Comparison of ENCODE assay signal across 8 mouse cellular contexts in genomic region chr17:24208641-24209042, GRCm38 (mm10). TPM values are rescaled to one million over a fixed set of nuclear protein-coding genes. Genes with fewer than 3 reads are reported as not detected.
DNase-seq lines count a peak whose midpoint lies in the region; ATAC-seq and TF ChIP-seq lines count a peak whose summit lies in the region.

No protein-coding gene starts in this region.

- H3K27me3 ChIP-seq in lung, embryonic 14.5 days (ENCODE audit: insufficient read depth, low read length), result peaks cover 20% of the 10 kb centered on the region
- H3K27me3 ChIP-seq in embryonic facial prominence, embryonic 10.5 days (replicated peaks; ENCODE audit: low read depth, poor library complexity, severe bottlenecking), result peaks cover 45% of the 10 kb centered on the region
- H3K27me3 ChIP-seq in hindbrain, embryonic 12.5 days, result peaks cover 31% of the 10 kb centered on the region
- H3K27me3 ChIP-seq in liver, embryonic 14.5 days (ENCODE audit: control insufficient read depth, insufficient read depth, low read length), result peaks cover 3% of the 10 kb centered on the region; the same call in 1 of the 2 replicates
- H3K27me3 ChIP-seq in stomach, embryonic 14.5 days (ENCODE audit: control insufficient read depth, insufficient read depth, low read length), result no peaks in the 10 kb centered on the region

- DNase-seq in lung, embryonic 14.5 days, result no peak
- no peak for DNase-seq in lung, adult 18-20 months
- peak; percentile 66 for DNase-seq in embryonic facial prominence, embryonic 10.5 days (ENCODE audit: low spot score)
- DNase-seq in liver, embryonic 14.5 days (ENCODE audit: low read depth in 3 of 3, low spot score in 3 of 3), result no peak
- DNase-seq in frontal cortex, postnatal 25 days (ENCODE audit: low spot score in 2 of 2), result no peak
- DNase-seq in layer of hippocampus, adult 9-11 months, result no peak

- TF ChIP-seq CTCF in lung, embryonic 14.5 days (IDR thresholded peaks at IDR 0.05; ENCODE audit: low read depth), result no peak
- no peak for TF ChIP-seq CTCF in liver, embryonic 14.5 days (IDR thresholded peaks at IDR 0.05; ENCODE audit: low read depth)

- H3K9ac ChIP-seq in lung, embryonic 14.5 days, result peak overlapping the region; percentile 69
- H3K9ac ChIP-seq in hindbrain, embryonic 12.5 days, result peak overlapping the region; percentile 84
- H3K9ac ChIP-seq in liver, embryonic 14.5 days (replicated peaks), result peak overlapping the region; percentile 76
- H3K9ac ChIP-seq in stomach, embryonic 14.5 days (replicated peaks; ENCODE audit: low read depth, low read length), result peak overlapping the region; percentile 73

- no peaks in the 10 kb centered on the region for H3K9me3 ChIP-seq in lung, embryonic 14.5 days (ENCODE audit: low read depth, low read length)
- no peaks in the 10 kb centered on the region for H3K9me3 ChIP-seq in embryonic facial prominence, embryonic 10.5 days
- no peaks in the 10 kb centered on the region for H3K9me3 ChIP-seq in hindbrain, embryonic 12.5 days (replicated peaks)
- H3K9me3 ChIP-seq in liver, embryonic 14.5 days (ENCODE audit: control insufficient read depth, low read length), result no peaks in the 10 kb centered on the region
- H3K9me3 ChIP-seq in stomach, embryonic 14.5 days (ENCODE audit: control insufficient read depth, low read depth, low read length), result no peaks in the 10 kb centered on the region

- H3K4me3 ChIP-seq in lung, embryonic 14.5 days (ENCODE audit: low read depth, low read length), result peak overlapping the region; percentile 71
- H3K4me3 ChIP-seq in embryonic facial prominence, embryonic 10.5 days, result peak overlapping the region; percentile 78
- H3K4me3 ChIP-seq in hindbrain, embryonic 12.5 days, result peak overlapping the region; percentile 71
- H3K4me3 ChIP-seq in liver, embryonic 14.5 days (ENCODE audit: insufficient read depth in 1 of 2, low read depth in 2 of 2, low read length in 2 of 2), result peak overlapping the region; percentile 42 to 67
- H3K4me3 ChIP-seq in stomach, embryonic 14.5 days (ENCODE audit: low read depth, low read length), result peak overlapping the region; percentile 59

- peak overlapping the region; percentile 96 for H3K4me2 ChIP-seq in lung, embryonic 14.5 days
- peak overlapping the region; percentile 90 for H3K4me2 ChIP-seq in hindbrain, embryonic 12.5 days (replicated peaks)
- H3K4me2 ChIP-seq in liver, embryonic 14.5 days (ENCODE audit: low read depth), result peak overlapping the region; percentile 97
- peak overlapping the region; percentile 89 for H3K4me2 ChIP-seq in stomach, embryonic 14.5 days (replicated peaks; ENCODE audit: low read depth, low read length)

- WGBS in lung, embryonic 14.5 days, result 3% methylated on average over 29 of the region's 29 CpGs
- WGBS in embryonic facial prominence, embryonic 10.5 days, result 1% methylated on average over 29 of the region's 29 CpGs
- WGBS in hindbrain, embryonic 12.5 days, result 2% methylated on average over 29 of the region's 29 CpGs
- WGBS in liver, embryonic 14.5 days (ENCODE audit: insufficient replicate concordance), result 7% methylated on average over 29 of the region's 29 CpGs
- WGBS in stomach, embryonic 14.5 days, result 2% methylated on average over 29 of the region's 29 CpGs

- peak; percentile 1; the same call in 1 of the 2 replicates for ATAC-seq in lung, embryonic 14.5 days (ENCODE audit: insufficient read depth)
- ATAC-seq in hindbrain, embryonic 12.5 days (ENCODE audit: low FRiP score), result 0 out of 2 replicates have a peak, but pooled peaks have one; percentile 0
- ATAC-seq in liver, embryonic 14.5 days (ENCODE audit: insufficient read depth), result peak; percentile 5
- ATAC-seq in stomach, embryonic 14.5 days (ENCODE audit: insufficient number of reproducible peaks, insufficient read depth, low FRiP score, low read depth), result no peak

- H3K27ac ChIP-seq in lung, embryonic 14.5 days (ENCODE audit: low read depth), result peak overlapping the region; percentile 96
- H3K27ac ChIP-seq in embryonic facial prominence, embryonic 10.5 days (replicated peaks), result peak overlapping the region; percentile 92
- peak overlapping the region; percentile 86 for H3K27ac ChIP-seq in hindbrain, embryonic 12.5 days
- peak overlapping the region; percentile 95 for H3K27ac ChIP-seq in liver, embryonic 14.5 days
- H3K27ac ChIP-seq in stomach, embryonic 14.5 days (ENCODE audit: low read length), result peak overlapping the region; percentile 94

- peaks cover 61% of the 10 kb centered on the region for H3K4me1 ChIP-seq in lung, embryonic 14.5 days (ENCODE audit: insufficient read depth)
- H3K4me1 ChIP-seq in embryonic facial prominence, embryonic 10.5 days, result peaks cover 89% of the 10 kb centered on the region
- peaks cover 85% of the 10 kb centered on the region for H3K4me1 ChIP-seq in hindbrain, embryonic 12.5 days
- H3K4me1 ChIP-seq in liver, embryonic 14.5 days (replicated peaks; ENCODE audit: control insufficient read depth in 2 of 2, insufficient read depth in 2 of 2, low read length in 1 of 2), result peaks cover 63 to 71% of the 10 kb centered on the region in 2 experiments
- peaks cover 67% of the 10 kb centered on the region for H3K4me1 ChIP-seq in stomach, embryonic 14.5 days (ENCODE audit: control insufficient read depth, insufficient read depth, low read length)

- H3K36me3 ChIP-seq in lung, embryonic 14.5 days (ENCODE audit: insufficient read depth), result no peaks in the 10 kb centered on the region
- H3K36me3 ChIP-seq in embryonic facial prominence, embryonic 10.5 days (replicated peaks), result no peaks in the 10 kb centered on the region; the same call in 1 of the 2 replicates
- no peaks in the 10 kb centered on the region for H3K36me3 ChIP-seq in hindbrain, embryonic 12.5 days
- no peaks in the 10 kb centered on the region for H3K36me3 ChIP-seq in liver, embryonic 14.5 days (replicated peaks; ENCODE audit: control insufficient read depth, insufficient read depth, low read depth)
- H3K36me3 ChIP-seq in stomach, embryonic 14.5 days (ENCODE audit: control insufficient read depth, insufficient read depth, low read length), result no peaks in the 10 kb centered on the region

- no peak for TF ChIP-seq EP300 in liver, embryonic 14.5 days (IDR thresholded peaks at IDR 0.05; ENCODE audit: low read depth)

RNA-seq across cellular contexts. Expression of gene Ntn3, which starts 0.7 kb away (rescaled TPM):
- polyA plus RNA-seq in lung, embryonic 14.5 days (2014; fragmentation: Nextera tagmentation; extraction: Ambion mirVana), result 8.2 and 10.3 TPM in 2 replicates
- 5.0 and 7.3 TPM in 2 replicates for polyA plus RNA-seq in embryonic facial prominence, embryonic 10.5 days (2016; fragmentation: Nextera tagmentation; extraction: Ambion mirVana)
- polyA plus RNA-seq in hindbrain, embryonic 12.5 days (2016; fragmentation: Nextera tagmentation; extraction: Ambion mirVana), result 10.9 and 12.1 TPM in 2 replicates
- 0.59 and 0.64 TPM in 2 replicates for polyA plus RNA-seq in liver, embryonic 14.5 days (2012; rRNA removed)
- 0.45 and 0.69 TPM in 2 replicates for polyA plus RNA-seq in liver, embryonic 14.5 days (2014; fragmentation: Nextera tagmentation; extraction: Ambion mirVana)
- 10.2 and 10.4 TPM in 2 replicates for polyA plus RNA-seq in stomach, embryonic 14.5 days (2014; fragmentation: Nextera tagmentation; extraction: Ambion mirVana)

RNA-seq across cellular contexts. Expression of gene Tbc1d24, which starts 3.3 kb away (rescaled TPM):
- 6.4 and 7.0 TPM in 2 replicates for polyA plus RNA-seq in lung, embryonic 14.5 days (2014; fragmentation: Nextera tagmentation; extraction: Ambion mirVana)
- 6.0 and 6.1 TPM in 2 replicates for polyA plus RNA-seq in embryonic facial prominence, embryonic 10.5 days (2016; fragmentation: Nextera tagmentation; extraction: Ambion mirVana)
- 13.5 and 17.0 TPM in 2 replicates for polyA plus RNA-seq in hindbrain, embryonic 12.5 days (2016; fragmentation: Nextera tagmentation; extraction: Ambion mirVana)
- polyA plus RNA-seq in liver, embryonic 14.5 days (2012; rRNA removed), result 14.1 TPM in 2 replicates
- polyA plus RNA-seq in liver, embryonic 14.5 days (2014; fragmentation: Nextera tagmentation; extraction: Ambion mirVana), result 4.9 and 5.4 TPM in 2 replicates
- polyA plus RNA-seq in stomach, embryonic 14.5 days (2014; fragmentation: Nextera tagmentation; extraction: Ambion mirVana), result 6.3 and 8.3 TPM in 2 replicates

RNA-seq across cellular contexts. Expression of gene Tedc2, which starts 12.0 kb away (rescaled TPM):
- 14.5 and 15.2 TPM in 2 replicates for polyA plus RNA-seq in lung, embryonic 14.5 days (2014; fragmentation: Nextera tagmentation; extraction: Ambion mirVana)
- 23.0 and 24.8 TPM in 2 replicates for polyA plus RNA-seq in embryonic facial prominence, embryonic 10.5 days (2016; fragmentation: Nextera tagmentation; extraction: Ambion mirVana)
- polyA plus RNA-seq in hindbrain, embryonic 12.5 days (2016; fragmentation: Nextera tagmentation; extraction: Ambion mirVana), result 14.8 and 15.6 TPM in 2 replicates
- 18.3 and 21.1 TPM in 2 replicates for polyA plus RNA-seq in liver, embryonic 14.5 days (2012; rRNA removed)
- 7.7 and 7.9 TPM in 2 replicates for polyA plus RNA-seq in liver, embryonic 14.5 days (2014; fragmentation: Nextera tagmentation; extraction: Ambion mirVana)
- 11.9 and 12.3 TPM in 2 replicates for polyA plus RNA-seq in stomach, embryonic 14.5 days (2014; fragmentation: Nextera tagmentation; extraction: Ambion mirVana)

RNA-seq across cellular contexts. Expression of gene Atp6v0c, which starts 39.1 kb away (rescaled TPM):
- 450 and 473 TPM in 2 replicates for polyA plus RNA-seq in lung, embryonic 14.5 days (2014; fragmentation: Nextera tagmentation; extraction: Ambion mirVana)
- polyA plus RNA-seq in embryonic facial prominence, embryonic 10.5 days (2016; fragmentation: Nextera tagmentation; extraction: Ambion mirVana), result 422 and 435 TPM in 2 replicates
- polyA plus RNA-seq in hindbrain, embryonic 12.5 days (2016; fragmentation: Nextera tagmentation; extraction: Ambion mirVana), result 558 and 595 TPM in 2 replicates
- polyA plus RNA-seq in liver, embryonic 14.5 days (2012; rRNA removed), result 236 and 271 TPM in 2 replicates
- 326 and 346 TPM in 2 replicates for polyA plus RNA-seq in liver, embryonic 14.5 days (2014; fragmentation: Nextera tagmentation; extraction: Ambion mirVana)
- polyA plus RNA-seq in stomach, embryonic 14.5 days (2014; fragmentation: Nextera tagmentation; extraction: Ambion mirVana), result 506 and 549 TPM in 2 replicates

RNA-seq across cellular contexts. Expression of gene Ccnf, which starts 42.6 kb away (rescaled TPM):
- 79.3 and 81.1 TPM in 2 replicates for polyA plus RNA-seq in lung, embryonic 14.5 days (2014; fragmentation: Nextera tagmentation; extraction: Ambion mirVana)
- polyA plus RNA-seq in embryonic facial prominence, embryonic 10.5 days (2016; fragmentation: Nextera tagmentation; extraction: Ambion mirVana), result 113 and 122 TPM in 2 replicates
- 49.2 and 53.3 TPM in 2 replicates for polyA plus RNA-seq in hindbrain, embryonic 12.5 days (2016; fragmentation: Nextera tagmentation; extraction: Ambion mirVana)
- 34.0 and 36.9 TPM in 2 replicates for polyA plus RNA-seq in liver, embryonic 14.5 days (2012; rRNA removed)
- polyA plus RNA-seq in liver, embryonic 14.5 days (2014; fragmentation: Nextera tagmentation; extraction: Ambion mirVana), result 69.5 and 71.7 TPM in 2 replicates
- 57.6 and 67.1 TPM in 2 replicates for polyA plus RNA-seq in stomach, embryonic 14.5 days (2014; fragmentation: Nextera tagmentation; extraction: Ambion mirVana)
